Mouse (Mus musculus) spleen, adult 2 months (tissue): ENCODE results near the gene Gm20518. TPM values are rescaled to one million over a fixed set of nuclear protein-coding genes. Genes with fewer than 3 reads are reported as not detected.

Experiments
- DNase-seq, 2 experiments: peaks; one replicate each; pipeline versions ENCODE4 v3.0.0 to v3.0.0-alpha.2; 2012 to 2021; ENCODE audit warnings: low spot score in 2 of 2, low read depth in 1 of 2
- H3K27ac ChIP-seq: fragments of 200-500 bp; 2 replicates; pipeline ENCODE4 v1.5.1; 2012; ENCODE audit warnings: low read length, inconsistent platforms; ENCODE audit not compliant: insufficient read depth
- H3K27me3 ChIP-seq: fragments of 200-500 bp; 2 replicates; pipeline ENCODE4 v1.6.1; 2012; ENCODE audit warnings: mild to moderate bottlenecking, moderate library complexity, low read length, inconsistent platforms; ENCODE audit not compliant: control insufficient read depth, insufficient read depth
- H3K36me3 ChIP-seq: fragments of 200-500 bp; 2 replicates; pipeline ENCODE4 v1.6.1; 2012; ENCODE audit warnings: mild to moderate bottlenecking, low read length, inconsistent platforms; ENCODE audit not compliant: control insufficient read depth, insufficient read depth
- H3K4me1 ChIP-seq: fragments of 200-500 bp; 2 replicates; pipeline ENCODE4 v1.6.1; 2011; ENCODE audit warnings: inconsistent platforms; ENCODE audit not compliant: control insufficient read depth, insufficient read depth, insufficient read length
- H3K4me3 ChIP-seq: fragments of 200-500 bp; 2 replicates; pipeline ENCODE4 v1.5.1; 2011; ENCODE audit warnings: mild to moderate bottlenecking, inconsistent platforms; ENCODE audit not compliant: insufficient read depth, insufficient read length; ENCODE audit errors: extremely low read depth
- CTCF ChIP-seq: fragments of 200-500 bp; IDR thresholded peaks from 2 replicates; pipeline ENCODE4 v1.5.1; 2011; ENCODE audit warnings: mild to moderate bottlenecking, inconsistent platforms; ENCODE audit not compliant: insufficient read depth, insufficient read length, insufficient replicate concordance; ENCODE audit errors: extremely low read depth
- POLR2A ChIP-seq: fragments of 200-500 bp; IDR thresholded peaks from 2 replicates; pipeline ENCODE4 v1.6.1; 2011; ENCODE audit warnings: low read depth, low read length, inconsistent platforms
- WGBS: fragments of 180-500 bp; shearing (Covaris S2); methylation state at CpG from one replicate; pipeline ENCODE4 v1.1.7; 2018; 5-methylcytosine and 5-hydroxymethylcytosine counted together
- polyA plus RNA-seq: library from polyadenylated mRNA; depleted of rRNA; stranded (reverse); fragments of >200 nt; gene quantifications from 2 replicates; pipeline ENCODE4 v1.2.3, GENCODE M21; 2012

The Gm20518 gene
- polyA plus RNA-seq, 1 experiment = 1.4 TPM

DNA sequence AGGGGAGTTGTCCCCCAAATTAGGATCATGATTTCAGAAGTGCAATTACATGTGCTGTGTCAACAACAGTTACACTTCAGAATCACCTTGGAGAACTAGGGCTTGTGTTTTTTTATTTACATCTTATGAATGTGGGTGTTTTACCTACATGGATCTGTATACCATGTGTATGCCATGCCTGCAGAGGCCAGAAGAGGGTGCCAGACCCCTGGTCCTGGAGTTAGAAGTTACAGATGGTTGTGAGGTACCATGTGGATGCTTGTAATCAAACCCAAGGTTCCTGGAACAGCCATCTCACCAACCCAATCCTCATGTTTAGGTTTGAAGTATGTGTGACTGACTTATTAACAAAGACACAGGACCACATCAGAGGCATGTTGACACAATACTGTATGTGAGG is 32.9 kb downstream of the Gm20518 start:
- no peak overlapping the region for H3K4me3 ChIP-seq
- no peaks in the 10 kb centered on the region for H3K27me3 ChIP-seq
- peaks cover 38% of the 10 kb centered on the region for H3K36me3 ChIP-seq
- no peak overlapping the region for H3K27ac ChIP-seq
- H3K4me1 ChIP-seq = no peaks in the 10 kb centered on the region
- TF ChIP-seq POLR2A = no peak
- no peak for DNase-seq

DNA sequence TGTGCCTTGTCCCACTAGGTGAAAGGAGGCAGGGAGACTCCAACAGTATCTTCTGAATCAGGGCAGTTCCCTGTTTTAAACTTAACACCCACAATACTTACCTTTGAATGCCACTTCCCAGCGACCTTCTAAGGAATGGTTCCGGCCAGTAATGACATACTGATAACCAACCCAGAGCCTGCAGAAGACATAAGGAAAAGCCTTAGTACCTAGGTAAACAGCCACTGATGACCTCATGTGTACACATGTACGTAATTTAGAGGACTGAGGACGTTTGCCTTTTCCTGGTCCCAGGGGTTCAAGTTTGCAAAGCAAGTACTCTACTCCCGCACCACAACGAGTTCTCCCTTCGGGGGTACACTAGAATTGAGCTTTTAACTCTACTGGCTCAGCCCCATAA is 34.3 kb downstream of the Gm20518 start:
- H3K36me3 ChIP-seq = peaks cover 38% of the 10 kb centered on the region
- DNase-seq = no peak
- no peak overlapping the region for H3K4me3 ChIP-seq
- no peaks in the 10 kb centered on the region for H3K4me1 ChIP-seq
- no peaks in the 10 kb centered on the region for H3K27me3 ChIP-seq
- TF ChIP-seq CTCF (no peak), POLR2A (no peak)
- H3K27ac ChIP-seq = no peak overlapping the region
- WGBS = 94% methylated on average over 7 of the region's 7 CpGs

- WGBS = 89% methylated on average over 2 of the region's 2 CpGs
- Histone ChIP-seq H3K27ac (no peak overlapping the region), H3K36me3 (peaks cover 33% of the 10 kb centered on the region), H3K4me1 (no peaks in the 10 kb centered on the region), H3K4me3 (no peak overlapping the region), H3K27me3 (no peaks in the 10 kb centered on the region)
- DNase-seq = no peak
- TF ChIP-seq POLR2A = no peak
- TF ChIP-seq CTCF = no peak
Observed at GRCm38 (mm10) chr16:17853263-17853662, 38.2 kb downstream of the Gm20518 start.

DNA sequence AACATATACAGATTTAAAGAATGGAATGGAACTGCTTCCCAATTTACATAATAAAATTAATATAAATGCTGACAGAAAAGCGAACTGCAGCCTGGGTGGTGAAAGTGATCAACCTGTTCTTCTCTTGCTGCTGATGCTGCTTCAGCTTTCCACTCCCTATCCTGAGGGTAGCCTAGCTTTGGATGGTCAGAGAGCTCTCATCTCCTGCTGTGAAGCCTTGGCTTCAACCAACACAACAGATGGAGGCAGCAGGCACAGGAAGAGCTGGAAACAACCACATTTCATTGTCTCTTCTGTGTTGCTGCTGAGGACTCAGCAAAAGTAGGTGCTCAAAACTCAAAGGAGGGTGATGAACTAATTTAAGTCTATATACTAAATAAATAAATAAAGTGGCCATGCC is 39.6 kb downstream of the Gm20518 start:
- no peak for TF ChIP-seq POLR2A
- TF ChIP-seq CTCF = no peak
- DNase-seq = no peak
- Histone ChIP-seq H3K4me3 (no peak overlapping the region), H3K27me3 (no peaks in the 10 kb centered on the region), H3K27ac (no peak overlapping the region), H3K36me3 (peaks cover 19% of the 10 kb centered on the region), H3K4me1 (no peaks in the 10 kb centered on the region)
- WGBS = 94% methylated on average over 1 of the region's 1 CpGs

GRCm38 (mm10) chr16:17851331-17851730 is 40.1 kb downstream of the Gm20518 start:
- Histone ChIP-seq H3K4me1 (no peaks in the 10 kb centered on the region), H3K27me3 (no peaks in the 10 kb centered on the region), H3K36me3 (peaks cover 17% of the 10 kb centered on the region), H3K27ac (no peak overlapping the region), H3K4me3 (no peak overlapping the region)
- 97% methylated on average over 5 of the region's 5 CpGs for WGBS
- TF ChIP-seq CTCF (no peak), POLR2A (no peak)
- no peak for DNase-seq

DNA sequence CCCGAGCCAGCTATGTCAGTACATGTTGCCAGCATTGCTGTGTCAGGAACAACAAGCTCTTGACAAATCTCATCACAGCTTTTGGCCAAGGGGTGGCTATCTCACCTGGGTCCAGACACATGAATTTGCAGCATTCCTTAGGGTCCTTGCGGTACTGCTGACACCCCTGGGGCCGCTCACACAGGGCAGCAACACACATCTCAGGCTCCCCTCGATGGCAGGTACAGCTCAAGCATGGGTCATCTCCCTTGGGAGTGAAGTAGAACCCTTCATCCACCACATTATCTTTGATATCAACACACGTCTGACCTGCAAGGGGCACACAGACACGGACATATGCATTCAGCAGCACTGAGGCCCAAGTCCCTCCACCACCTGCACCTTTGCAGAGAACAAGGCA is 42.0 kb downstream of the Gm20518 start:
- 91% methylated on average over 6 of the region's 6 CpGs for WGBS
- no peak for TF ChIP-seq CTCF
- TF ChIP-seq POLR2A = no peak
- Histone ChIP-seq H3K36me3 (peaks cover 14% of the 10 kb centered on the region), H3K4me3 (no peak overlapping the region), H3K4me1 (no peaks in the 10 kb centered on the region), H3K27me3 (no peaks in the 10 kb centered on the region), H3K27ac (no peak overlapping the region)
- no peak for DNase-seq

DNA sequence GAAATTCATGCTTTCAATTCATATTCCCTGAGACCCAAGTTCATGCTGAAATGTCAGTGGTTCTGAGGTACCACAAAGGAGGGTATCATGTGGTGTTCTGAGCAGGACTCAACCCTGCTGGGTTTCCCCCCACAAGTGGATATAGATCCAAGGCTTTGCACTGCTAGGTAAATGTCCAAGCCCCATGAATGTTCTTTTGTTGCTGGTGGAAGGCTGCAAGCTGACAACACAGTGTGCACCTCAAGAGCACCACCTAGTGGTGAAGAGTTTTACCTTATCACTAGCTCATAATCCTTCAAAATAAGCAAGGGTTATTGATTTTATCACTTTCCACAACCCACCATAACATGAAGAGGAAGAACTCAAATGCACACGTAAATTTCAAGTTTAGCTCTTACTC is 42.5 kb downstream of the Gm20518 start:
- Histone ChIP-seq H3K36me3 (peaks cover 16% of the 10 kb centered on the region), H3K27ac (no peak overlapping the region), H3K27me3 (no peaks in the 10 kb centered on the region), H3K4me1 (no peaks in the 10 kb centered on the region), H3K4me3 (no peak overlapping the region)
- peak in 1 of 2 experiments; percentile 14 for DNase-seq
- TF ChIP-seq POLR2A (no peak), CTCF (peak; percentile 34; the same call in 1 of the 2 replicates)
- WGBS = 27% methylated on average over 1 of the region's 1 CpGs

GRCm38 (mm10) chr16:17848431-17848830 is 43.0 kb downstream of the Gm20518 start:
- Histone ChIP-seq H3K4me3 (no peak overlapping the region), H3K4me1 (no peaks in the 10 kb centered on the region), H3K27ac (no peak overlapping the region), H3K36me3 (peaks cover 19% of the 10 kb centered on the region), H3K27me3 (no peaks in the 10 kb centered on the region)
- no peak for DNase-seq
- no peak for TF ChIP-seq POLR2A
- TF ChIP-seq CTCF = no peak
- 92% methylated on average over 6 of the region's 6 CpGs for WGBS
